21 mouse cellular contexts compared by ENCODE assay signal in the genomic region with DNA sequence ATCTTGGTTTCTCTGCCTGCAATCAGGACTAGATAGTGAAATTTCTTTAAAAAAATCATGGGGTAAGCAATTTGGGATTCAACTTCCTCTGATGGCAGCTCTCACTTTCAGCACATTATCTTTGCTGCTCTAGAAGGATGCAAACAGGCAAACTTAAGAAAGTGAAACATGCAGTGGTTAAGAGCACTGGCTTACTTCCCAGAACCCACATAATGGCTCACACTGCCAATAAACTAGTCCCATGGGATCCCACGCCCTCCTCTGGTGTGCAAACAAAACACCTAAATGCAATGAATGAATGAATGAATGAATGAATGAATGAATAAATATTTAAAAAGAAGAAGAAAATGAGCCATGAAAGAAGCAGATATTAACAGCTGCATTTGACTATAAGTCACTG.
"Had no signal": no experiment of that assay in that cellular context is flagged by ENCODE, and none has a peak within 500 bp of the region (broad histone marks: within the 10 kb centered on the region; RNA-seq: fewer than 3 reads in every experiment).

No protein-coding gene starts in this region.

- H3K9me3 ChIP-seq: liver, embryonic 15.5 days; lung, embryonic 15.5 days; midbrain, embryonic 10.5 days; midbrain, embryonic 12.5 days; midbrain, embryonic 15.5 days; neural tube, embryonic 13.5 days; neural tube, embryonic 15.5 days had no signal

- H3K4me1 ChIP-seq: liver, embryonic 15.5 days; lung, embryonic 15.5 days; midbrain, embryonic 10.5 days; midbrain, embryonic 12.5 days; midbrain, embryonic 15.5 days; neural tube, embryonic 13.5 days; neural tube, embryonic 15.5 days had no signal

- H3K27me3 ChIP-seq: liver, embryonic 15.5 days; lung, embryonic 15.5 days; midbrain, embryonic 12.5 days; midbrain, embryonic 15.5 days; neural tube, embryonic 13.5 days; neural tube, embryonic 15.5 days had no signal

- H3K27ac ChIP-seq: liver, embryonic 15.5 days; lung, embryonic 15.5 days; macrophage; midbrain, embryonic 10.5 days; midbrain, embryonic 12.5 days; midbrain, embryonic 15.5 days; neural tube, embryonic 13.5 days; neural tube, embryonic 15.5 days had no signal

- H3K4me3 ChIP-seq: liver, embryonic 15.5 days; lung, embryonic 15.5 days; midbrain, embryonic 10.5 days; midbrain, embryonic 12.5 days; midbrain, embryonic 15.5 days; neural tube, embryonic 13.5 days; neural tube, embryonic 15.5 days had no signal

- H3K9ac ChIP-seq: liver, embryonic 15.5 days; liver, postnatal 0 days; lung, embryonic 15.5 days; midbrain, embryonic 12.5 days; midbrain, embryonic 15.5 days; neural tube, embryonic 13.5 days; neural tube, embryonic 15.5 days had no signal

- H3K4me2 ChIP-seq: liver, embryonic 15.5 days; lung, embryonic 15.5 days; midbrain, embryonic 12.5 days; midbrain, embryonic 15.5 days; neural tube, embryonic 13.5 days; neural tube, embryonic 15.5 days had no signal

- DNase-seq: liver, postnatal 0 days; lung, adult 2 months; lung, postnatal 14 days; lung, postnatal 36 days; retina, postnatal 1 day; right cerebral cortex, adult 18-20 months; right cerebral cortex, postnatal 25 days; right cerebral cortex, postnatal 4 days; spleen, adult 18-20 months; thymus, adult 18-20 months; thymus, postnatal 14 days; thymus, postnatal 36 days had no signal

- ATAC-seq: liver, postnatal 0 days; lung, postnatal 0 days; midbrain, embryonic 15.5 days had no signal

- H3K36me3 ChIP-seq: liver, embryonic 15.5 days; lung, embryonic 15.5 days; midbrain, embryonic 10.5 days; midbrain, embryonic 12.5 days; midbrain, embryonic 15.5 days; neural tube, embryonic 13.5 days; neural tube, embryonic 15.5 days had no signal
